Mouse (Mus musculus) lung, adult 18-20 months (tissue): ENCODE data around the gene Fbxw11.

Experiments
- DNase-seq, 2 experiments: peaks; one replicate each; pipeline ENCODE4 v3.0.0; 2022; ENCODE audit warnings: mixed read lengths in 2 of 2

Gene Fbxw11

GRCm38 (mm10) chr11:32625677-32626076 lies 16.8 kb upstream of the Fbxw11 start:
- peak; percentile 64 to 70 for DNase-seq

DNA sequence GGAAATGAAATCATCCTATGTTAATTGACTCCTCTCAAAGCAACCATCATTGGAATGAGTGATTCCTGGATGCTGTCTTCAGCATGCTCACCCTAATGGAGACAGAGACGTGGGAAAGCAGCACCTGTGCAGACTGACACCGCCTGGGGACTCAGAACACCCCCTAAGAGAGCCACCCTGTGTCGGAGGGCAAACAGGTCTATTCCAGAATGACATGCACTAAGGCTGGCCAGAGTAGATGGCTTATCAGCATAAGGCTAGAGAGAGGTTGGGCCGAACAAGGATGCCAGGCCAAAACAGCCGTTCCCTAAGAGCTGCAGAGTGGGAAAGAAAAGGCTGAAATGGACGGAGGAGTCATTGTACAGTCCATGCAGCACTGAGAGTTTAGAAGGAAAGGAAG lies 16.4 kb upstream of the Fbxw11 start:
- no peak for DNase-seq

DNA sequence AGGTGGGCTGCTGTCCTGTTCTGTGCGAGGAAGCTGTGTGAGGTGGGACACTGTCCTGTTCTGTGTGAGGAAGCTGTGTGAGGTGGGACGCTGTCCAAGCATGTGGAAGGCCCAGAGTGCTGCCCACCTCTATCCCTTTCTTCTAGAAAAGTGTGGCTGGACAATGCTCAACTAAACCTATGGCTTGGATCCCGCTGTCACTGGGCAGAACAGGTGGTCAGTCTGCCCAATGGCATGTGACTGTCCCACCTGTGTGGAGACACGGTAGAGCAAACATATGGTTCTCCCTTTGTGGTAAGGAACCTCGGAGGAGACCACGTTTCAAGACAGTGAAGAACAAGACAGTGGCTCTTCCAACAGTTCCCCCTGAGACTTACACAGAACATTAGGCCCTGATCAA lies 14.6 kb upstream of the Fbxw11 start:
- DNase-seq: no peak

DNA sequence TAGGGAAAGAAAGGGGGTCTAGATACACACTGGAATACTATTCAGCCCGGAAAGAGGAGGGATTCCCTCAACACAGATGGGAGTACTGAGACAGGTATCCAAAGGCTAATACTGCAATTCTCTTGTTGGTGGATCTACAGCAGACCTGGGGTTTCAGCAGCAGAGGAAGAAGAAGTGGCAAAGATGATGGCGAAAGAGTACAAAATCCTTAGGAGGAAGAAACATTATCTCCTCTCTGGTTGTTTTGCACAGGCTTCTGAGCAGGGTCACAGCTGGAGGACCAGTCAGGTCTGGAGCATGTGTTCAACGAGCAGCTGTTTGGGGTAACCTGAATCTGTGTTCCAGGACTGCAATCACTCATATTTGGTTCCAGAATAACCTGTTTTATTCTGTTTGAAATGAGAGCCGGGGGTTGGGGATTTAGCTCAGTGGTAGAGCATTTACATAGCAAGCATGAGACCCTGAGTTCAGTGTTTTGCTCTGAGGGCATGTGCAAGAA lies 12.8 kb upstream of the Fbxw11 start:
- DNase-seq: no peak

GRCm38 (mm10) chr11:32632671-32633070 lies 9.9 kb upstream of the Fbxw11 start:
- DNase-seq: no peak

- no peak for DNase-seq
These were observed 9.0 kb upstream of the Fbxw11 start for GRCm38 (mm10) chr11:32633542-32633941.

GRCm38 (mm10) chr11:32634143-32634542 lies 8.4 kb upstream of the Fbxw11 start:
- no peak for DNase-seq

GRCm38 (mm10) chr11:32634842-32635241 lies 7.7 kb upstream of the Fbxw11 start:
- DNase-seq: no peak

DNA sequence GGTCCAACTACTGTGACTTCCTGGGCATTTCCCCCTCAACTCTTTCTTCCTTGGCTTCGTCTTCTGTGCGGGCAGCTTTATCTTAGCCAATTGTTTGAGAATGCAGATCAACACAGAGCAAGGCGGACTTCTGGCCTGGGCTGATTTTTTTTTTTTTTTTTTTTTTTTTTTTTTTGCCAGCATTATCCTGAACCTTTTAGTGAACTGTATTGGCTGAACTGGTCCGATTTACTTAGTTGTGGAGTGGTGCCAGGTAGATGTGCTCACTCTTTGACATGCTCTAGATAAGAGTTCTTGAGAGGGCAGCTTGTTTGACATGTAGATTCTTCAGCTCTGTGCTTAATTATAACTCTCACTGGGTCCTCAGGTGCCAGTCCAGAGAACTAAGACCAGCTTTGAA lies 6.2 kb upstream of the Fbxw11 start:
- DNase-seq: no peak

- no peak for DNase-seq
These were observed 3.8 kb upstream of the Fbxw11 start for GRCm38 (mm10) chr11:32638521-32639255.

GRCm38 (mm10) chr11:32640617-32641016 lies 1.9 kb upstream of the Fbxw11 start:
- DNase-seq: no peak

- peak in 1 of 2 experiments; percentile 61 for DNase-seq
These were observed 669 bp downstream of the Fbxw11 start for GRCm38 (mm10) chr11:32642899-32643886.

GRCm38 (mm10) chr11:32644010-32644409 lies 1.5 kb downstream of the Fbxw11 start:
- DNase-seq: no peak

DNA sequence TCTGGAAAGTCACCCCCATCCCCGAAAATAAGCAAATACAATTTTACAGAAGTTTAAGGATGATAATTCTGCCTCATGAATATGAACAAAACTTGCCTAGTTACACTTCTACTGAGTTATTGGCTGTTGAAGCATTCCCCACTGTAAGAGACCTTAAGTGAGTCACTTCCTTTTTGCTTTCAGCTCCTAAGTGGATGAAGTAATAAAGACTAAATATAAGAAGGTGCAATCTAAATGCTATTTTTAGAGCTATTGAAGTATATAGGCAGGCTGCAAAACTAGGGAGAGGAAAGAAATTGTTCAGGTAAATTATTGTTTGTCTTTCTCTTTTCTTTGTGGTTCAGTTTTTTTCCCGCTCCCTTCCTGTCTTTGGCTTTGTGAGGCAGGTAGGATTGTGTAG lies 4.7 kb downstream of the Fbxw11 start:
- DNase-seq: no peak

GRCm38 (mm10) chr11:32650236-32650749 lies 7.8 kb downstream of the Fbxw11 start:
- no peak for DNase-seq

- DNase-seq: no peak
These were observed 8.5 kb downstream of the Fbxw11 start for GRCm38 (mm10) chr11:32650893-32651590.

DNA sequence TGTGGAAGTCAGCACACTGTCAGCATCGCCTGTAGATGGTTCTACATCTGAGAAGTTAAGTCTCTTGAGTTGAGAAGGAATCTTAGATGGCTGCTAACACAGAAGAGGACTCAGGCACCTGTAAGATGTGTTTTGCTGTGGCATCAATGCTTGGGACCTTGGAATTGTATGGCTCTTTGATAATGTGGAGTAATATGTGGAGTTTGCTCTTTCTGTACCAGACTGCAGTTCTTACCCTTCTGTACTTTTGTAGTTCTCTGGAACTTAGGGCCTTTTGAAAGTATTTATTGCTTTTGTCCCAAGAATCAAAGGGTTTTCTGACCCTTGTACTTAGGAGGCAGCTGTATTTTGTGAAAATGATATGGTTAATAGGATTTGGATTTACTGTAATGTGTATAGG lies 9.2 kb downstream of the Fbxw11 start:
- no peak for DNase-seq

GRCm38 (mm10) chr11:32662082-32662656 lies 19.6 kb downstream of the Fbxw11 start:
- DNase-seq: no peak

DNA sequence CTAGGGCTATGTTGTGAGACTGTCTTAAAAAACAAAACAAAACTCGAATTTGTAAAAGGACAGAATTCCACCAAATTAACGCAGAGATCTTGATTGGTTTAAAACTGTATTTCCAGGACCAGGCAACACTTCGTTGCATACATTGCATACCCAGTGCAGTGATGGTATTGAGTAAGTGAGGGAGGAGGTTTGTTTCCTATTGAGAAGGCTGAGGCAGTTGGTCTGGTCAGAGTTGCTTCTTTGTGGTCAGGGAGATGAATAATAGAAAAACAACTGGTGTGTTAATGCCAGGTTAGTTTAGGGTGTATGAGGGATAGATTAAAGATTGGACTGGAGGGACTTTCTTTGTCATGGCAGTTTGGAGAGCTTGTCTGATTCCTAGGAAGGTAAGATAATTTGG lies 23.1 kb downstream of the Fbxw11 start:
- DNase-seq: no peak

DNA sequence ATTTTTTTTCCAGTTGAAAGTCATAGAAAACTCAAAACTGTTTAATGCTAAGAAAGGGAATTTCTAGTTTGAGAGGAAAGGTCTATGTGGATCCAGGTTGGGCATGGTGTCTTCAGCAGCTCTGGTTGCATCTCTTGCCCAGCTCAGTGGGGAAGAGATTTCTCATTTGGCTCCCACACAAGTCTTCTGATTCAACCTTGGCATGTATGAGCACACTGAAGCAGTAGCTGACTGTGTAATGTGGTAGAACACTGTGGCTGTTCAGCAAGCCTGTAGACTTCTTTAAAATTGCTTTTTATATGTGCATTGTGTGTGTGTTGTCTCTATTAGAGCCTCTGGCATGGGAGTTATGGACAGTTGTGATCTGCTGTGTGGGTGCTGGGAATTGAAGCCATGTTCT lies 24.5 kb downstream of the Fbxw11 start:
- DNase-seq: no peak

GRCm38 (mm10) chr11:32671480-32671879 lies 29.0 kb downstream of the Fbxw11 start:
- no peak for DNase-seq

- no peak for DNase-seq
These were observed 34.3 kb downstream of the Fbxw11 start for GRCm38 (mm10) chr11:32676777-32677176.
